In the genomic region with DNA sequence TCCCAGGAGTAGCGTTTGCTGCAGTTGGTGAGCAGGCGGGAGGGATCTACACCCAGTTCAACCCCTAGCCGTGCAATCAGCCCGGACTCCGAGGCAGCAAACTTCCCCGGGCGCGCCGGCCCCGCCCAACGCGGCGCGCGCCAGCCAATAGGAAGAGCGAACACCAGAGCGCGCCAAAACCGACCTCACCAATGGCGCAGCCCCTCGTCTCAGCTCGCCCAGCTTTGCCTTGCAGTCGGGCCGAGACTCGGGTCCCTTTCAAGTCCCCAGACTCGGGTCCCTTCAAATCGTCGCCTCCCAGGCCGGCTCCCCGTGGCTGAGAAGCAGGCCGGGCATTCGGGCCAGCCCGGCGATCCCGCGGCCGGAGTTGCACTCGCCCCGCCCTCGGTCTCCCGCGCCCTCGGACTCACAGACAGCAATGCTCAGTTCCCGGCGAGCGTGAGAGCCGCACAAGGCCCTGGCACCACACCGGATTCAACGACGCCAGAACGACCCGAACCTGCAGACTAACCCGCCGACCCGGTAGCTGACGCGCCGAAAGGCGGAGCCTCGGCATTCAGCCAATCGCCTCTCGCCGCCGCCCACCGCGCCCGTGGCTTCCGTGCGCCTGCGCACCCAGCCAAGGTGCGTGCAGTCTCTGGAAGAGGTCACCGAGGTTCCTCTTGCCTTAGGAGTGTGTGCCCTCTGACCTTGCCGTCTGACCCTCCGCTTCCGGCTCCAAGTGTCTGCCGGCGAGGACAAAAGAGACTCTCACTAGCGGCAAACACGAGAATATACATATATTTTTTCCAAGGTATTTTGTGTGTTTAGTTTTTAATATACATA, we compare ENCODE assay signal across 8 mouse cellular contexts. TPM values are rescaled to one million over a fixed set of nuclear protein-coding genes. Genes with fewer than 3 reads are reported as not detected.
DNase-seq lines count a peak whose midpoint lies in the region; ATAC-seq lines count a peak whose summit lies in the region.

A gene (minus strand): TSS at position 521 of the 825 bp plus-strand sequence.

- intact Hi-C loops in gastrocnemius, postnatal 14 days (cut with DNase I; ENCODE audit: low total_unique reads): no loop called here
- intact Hi-C loops in left cerebral cortex, postnatal 10 days (cut with DNase I): no loop called here

- peak; percentile 73 for DNase-seq in adipocyte (ENCODE audit: low spot score)
- peak; percentile 96 for DNase-seq in embryo, embryonic 10 days (ENCODE audit: low spot score)
- DNase-seq in gastrocnemius, postnatal 14 days: peak; percentile 83
- DNase-seq in left cerebral cortex, postnatal 10 days (ENCODE audit: extremely low spot score in 1 of 2, low spot score in 2 of 2): peak; percentile 63 to 88
- DNase-seq in right cerebral cortex, postnatal 25 days: peak; percentile 87
- DNase-seq in urinary bladder, postnatal 4 days (ENCODE audit: low spot score in 2 of 2): peak; percentile 84 to 87

- peak; percentile 92 for ATAC-seq in inflammation-experienced regulatory T-cells, adult 6 months
- peak; percentile 95 for ATAC-seq in megakaryocyte-erythroid progenitor cell, adult 5-6 weeks (replicated peaks; ENCODE audit: low FRiP score, low TSS enrichment, poor library complexity, severe bottlenecking)

RNA-seq across cellular contexts. Expression of the gene that starts here (rescaled TPM):
- 1 to 10 TPM; 2.4 to 3.1 TPM for total RNA-seq in gastrocnemius, postnatal 14 days (2021)
- 100 to 1,000 TPM in 1 of 3 experiments, 10 to 100 TPM in 2; 25.5 to 101 (median 26.7) TPM for polyA plus RNA-seq in inflammation-experienced regulatory T-cells, adult 6 months (2017; shearing (Covaris generic))
- 1 to 10 TPM; 3.8 to 4.0 TPM for total RNA-seq in left cerebral cortex, postnatal 10 days (2021)
- 156 and 206 TPM in 2 replicates for total RNA-seq in megakaryocyte-erythroid progenitor cell, adult 5-6 weeks (2014; fragmentation: Nextera tagmentation)
- total RNA-seq in megakaryocyte-erythroid progenitor cell, adult 5-6 weeks (2017): 222 and 297 TPM in 2 replicates

Comparison
In these comparisons a context has a peak if more than half of its experiments do, and no peak if none do; other contexts are left out.
1. Peak in every context shown above with its lines: DNase-seq and ATAC-seq.
2. RNA of the gene that starts here (total RNA-seq): 156 to 297 TPM in megakaryocyte-erythroid progenitor cell, adult 5-6 weeks; 3.8 to 4.0 TPM in left cerebral cortex, postnatal 10 days and 2.4 to 3.1 TPM in gastrocnemius, postnatal 14 days; every median in the first group is over 10 times any median in the second.